ENCODE assay signal across 19 mouse cellular contexts in the genomic region with DNA sequence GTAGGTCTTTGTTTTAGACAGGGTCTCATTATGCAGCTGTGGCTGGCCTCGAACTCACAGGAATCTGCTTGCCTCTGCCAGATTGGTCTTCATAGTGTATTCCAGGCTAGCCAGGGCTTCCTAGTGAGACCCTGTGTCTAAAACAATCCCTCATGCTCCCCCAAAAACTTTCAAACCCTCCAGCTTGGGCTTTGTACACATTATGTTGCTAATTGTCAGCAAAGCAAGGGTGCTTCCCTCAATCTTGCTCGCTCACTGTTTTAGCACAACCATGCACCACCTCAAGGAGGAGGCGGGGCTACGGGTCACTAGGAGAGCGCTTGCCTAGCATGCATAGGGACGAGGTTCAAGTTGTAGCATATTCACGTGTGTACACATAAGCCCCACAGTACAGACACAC. TPM values are rescaled to one million over a fixed set of nuclear protein-coding genes. Genes with fewer than 3 reads are reported as not detected.
A peak's percentile ranks its signal among the peaks of the same experiment; 100 is the strongest.
DNase-seq lines count a peak whose midpoint lies in the region.
"Had no signal": no experiment of that assay in that cellular context is flagged by ENCODE, and none has a peak within 500 bp of the region (broad histone marks: within the 10 kb centered on the region; RNA-seq: fewer than 3 reads in every experiment).

No protein-coding gene starts in this region.

- intact Hi-C loops in heart, postnatal 14 days (cut with DNase I) = no loop called here

- DNase-seq in adrenal gland, adult 2 months = peak; percentile 29
- no peak for DNase-seq in adrenal gland, postnatal 4 days (ENCODE audit: low spot score in 2 of 2)
- peak; percentile 71 for DNase-seq in heart, adult 11 months
- DNase-seq in heart, postnatal 14 days = no peak
- peak; percentile 43 for DNase-seq in R1 (ENCODE audit: low read depth, low spot score)
- DNase-seq in MN1 (ENCODE audit: low spot score) = no peak
- DNase-seq: adrenal gland, adult 8-10 months; cerebellum, adult 18-20 months; cerebellum, adult 9-10 months; cerebellum, postnatal 14 days; gastrocnemius, postnatal 25 days; heart, adult 2 months; kidney, adult 2 months had no signal

RNA-seq across cellular contexts. Expression of a gene that starts 54.9 kb away (rescaled TPM):
- total RNA-seq in adrenal gland, adult 2 months (2021) = under 1 TPM in 1 of 2 experiments, not detected in 1; 0.17 TPM
- polyA plus RNA-seq in adrenal gland, adult 2 months (2012; rRNA removed) = not detected in 2 replicates
- total RNA-seq in adrenal gland, postnatal 4 days (2021) = under 1 TPM; 0.11 to 0.42 TPM
- not detected for total RNA-seq in heart, postnatal 14 days (2021)
- total RNA-seq: gastrocnemius, postnatal 25 days; heart, adult 2 months; heart, postnatal 25 days; hematopoietic stem cell, adult 5-6 weeks; MEL had no signal
- polyA plus RNA-seq: erythroblast, embryonic 14.5 days; heart, adult 2 months; heart, embryonic 13.5 days; heart, embryonic 16.5 days; kidney, adult 2 months had no signal

Comparison
In these comparisons a context has a peak if more than half of its experiments do, and no peak if none do; other contexts are left out.
1. DNase-seq: peak in adrenal gland, adult 2 months (single experiment), heart, adult 11 months (single experiment) and R1 (single experiment); none in adrenal gland, postnatal 4 days (0 of 2), heart, postnatal 14 days (0 of 2) and MN1 (single experiment).